Mouse (Mus musculus) testis, adult 2 months (tissue): ENCODE results near the gene Tdrkh.

ENCODE experiments used
- CTCF ChIP-seq: fragments of 200-500 bp; IDR thresholded peaks from 2 replicates; pipeline ENCODE4 v1.5.1; 2012; ENCODE audit warnings: low read depth, mild to moderate bottlenecking, inconsistent platforms, low read length, moderate library complexity; ENCODE audit not compliant: control insufficient read depth, insufficient read depth, insufficient replicate concordance
- POLR2A ChIP-seq: fragments of 200-500 bp; IDR thresholded peaks from 2 replicates; pipeline ENCODE4 v1.6.1; 2012; ENCODE audit warnings: low read depth, mild to moderate bottlenecking, inconsistent platforms, low read length, moderate library complexity; ENCODE audit not compliant: control insufficient read depth

DNA sequence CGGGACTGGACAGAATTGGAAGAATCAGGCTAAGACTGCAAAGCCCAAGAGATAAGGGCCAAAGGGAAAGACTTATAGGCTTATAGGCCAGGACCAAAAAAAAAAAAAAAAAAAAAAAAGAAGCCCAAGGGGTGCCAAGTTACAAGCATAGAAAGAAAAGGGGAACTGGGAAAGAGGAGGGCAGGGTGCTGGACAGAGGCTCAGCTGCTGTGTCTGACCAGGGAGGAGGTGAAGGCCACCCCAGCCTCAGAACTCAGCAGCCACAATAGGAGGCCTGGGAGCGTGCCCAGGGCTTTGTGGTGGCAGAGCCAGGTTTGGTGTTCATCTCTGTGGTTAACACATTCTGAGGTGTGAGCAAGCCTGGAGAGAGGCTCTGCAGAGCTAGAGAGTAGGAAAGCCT, 37.9 kb upstream of the Tdrkh start:
- TF ChIP-seq CTCF (no peak), POLR2A (no peak)
